Mouse (Mus musculus): ENCODE data around the gene Rsu1.

DNA sequence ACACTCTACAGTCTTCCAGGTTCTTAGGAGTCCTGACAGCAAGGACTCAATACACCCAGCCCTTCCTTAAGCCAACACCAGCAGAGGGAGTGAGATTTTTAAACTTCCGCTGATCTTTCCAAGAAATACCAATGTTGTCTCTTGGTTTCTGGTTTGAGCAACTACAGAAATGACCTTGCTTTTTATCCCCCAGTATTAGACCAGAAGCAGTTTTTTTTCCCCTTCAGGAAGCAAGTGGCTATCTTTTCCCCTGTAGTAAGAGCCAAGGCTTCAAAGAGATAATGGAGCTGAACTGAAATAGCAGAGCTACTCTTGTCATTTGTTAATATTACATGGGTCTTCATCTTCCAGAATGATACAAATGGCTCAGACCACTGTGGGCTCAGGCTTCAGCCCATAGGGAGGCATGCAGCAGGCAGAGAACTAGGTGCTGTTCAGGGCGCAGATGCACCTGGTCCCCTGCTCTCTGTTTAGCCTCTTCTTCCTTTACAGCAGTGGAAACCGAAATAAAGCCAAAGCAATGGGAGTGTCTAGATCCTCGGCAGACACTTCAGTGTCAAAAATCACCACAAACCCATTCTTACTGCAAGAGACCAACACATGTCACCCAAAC, 2.4 kb downstream of the Rsu1 start:
- TF ChIP-seq CTCF (IDR thresholded peaks at IDR 0.05; ENCODE audit: low read depth, low read length) (no peak), POLR2A (IDR thresholded peaks at IDR 0.05; ENCODE audit: insufficient read depth, low read length) (no peak)

Measured in ES-Bruce4 (cell line).